Mouse (Mus musculus) layer of hippocampus, postnatal 25 days (tissue): ENCODE measurements around the gene Lhx4. TPM values are rescaled to one million over a fixed set of nuclear protein-coding genes. Genes with fewer than 3 reads are reported as not detected.

ENCODE experiments used
- total RNA-seq, 2 experiments: library from RNA; stranded (reverse); gene quantifications; 2 replicates each; pipeline ENCODE4 v1.2.3; 2021

The Lhx4 gene
- total RNA-seq, 2 experiments from 2014 or later = 0.07 TPM; not detected in 1

Other genes with a start within 250 kb of the Lhx4 start
- gene Acbd6, start 193.6 kb downstream of the Lhx4 start, total RNA-seq = 10 to 100 TPM; 92.0 to 97.1 TPM
- gene Qsox1, start 61.2 kb upstream of the Lhx4 start, total RNA-seq = 10 to 100 TPM; 29.8 to 38.0 TPM
- gene Cep350, start 221.6 kb upstream of the Lhx4 start, total RNA-seq = 10 to 100 TPM; 41.8 to 49.7 TPM